Comparison of ENCODE assay signal across 8 mouse cellular contexts in genomic region chr19:7494187-7495015, GRCm38 (mm10). TPM values are rescaled to one million over a fixed set of nuclear protein-coding genes. Genes with fewer than 3 reads are reported as not detected.
DNase-seq lines count a peak whose midpoint lies in the region; ATAC-seq and TF ChIP-seq lines count a peak whose summit lies in the region.

No protein-coding gene starts in this region.

- H3K4me3 ChIP-seq in C2C12 (ENCODE audit: insufficient read depth, poor library complexity, severe bottlenecking): peak overlapping the region; percentile 59
- peak overlapping the region; percentile 89 for H3K4me3 ChIP-seq in erythroblast, embryonic 14.5 days (replicated peaks)
- peak overlapping the region; percentile 84 for H3K4me3 ChIP-seq in heart, embryonic 13.5 days
- peak overlapping the region; percentile 76 for H3K4me3 ChIP-seq in liver, embryonic 12.5 days
- H3K4me3 ChIP-seq in stomach, embryonic 15.5 days (replicated peaks): peak overlapping the region; percentile 83

- H3K9ac ChIP-seq in heart, embryonic 13.5 days: peak overlapping the region; percentile 95
- H3K9ac ChIP-seq in liver, embryonic 12.5 days: peak overlapping the region; percentile 93
- H3K9ac ChIP-seq in stomach, embryonic 15.5 days: peak overlapping the region; percentile 81

- under 1% methylated on average over 84 of the region's 84 CpGs for WGBS in heart, embryonic 13.5 days
- under 1% methylated on average over 84 of the region's 84 CpGs for WGBS in liver, embryonic 12.5 days (ENCODE audit: insufficient replicate concordance)
- under 1% methylated on average over 84 of the region's 84 CpGs for WGBS in stomach, embryonic 15.5 days

- peak; percentile 87 for ATAC-seq in heart, embryonic 13.5 days (ENCODE audit: extremely low read depth, insufficient number of reproducible peaks, low FRiP score, low TSS enrichment)
- peak; percentile 91 for ATAC-seq in liver, embryonic 12.5 days
- peak; percentile 96 for ATAC-seq in stomach, embryonic 15.5 days (ENCODE audit: insufficient read depth, low FRiP score, low read depth)

- H3K4me1 ChIP-seq in erythroblast, embryonic 14.5 days (ENCODE audit: control insufficient read depth): peaks cover 41% of the 10 kb centered on the region
- H3K4me1 ChIP-seq in heart, embryonic 13.5 days: peaks cover 8% of the 10 kb centered on the region
- H3K4me1 ChIP-seq in liver, embryonic 12.5 days: peaks cover 26% of the 10 kb centered on the region
- H3K4me1 ChIP-seq in stomach, embryonic 15.5 days: no peaks in the 10 kb centered on the region

- TF ChIP-seq CTCF in C2C12 (IDR thresholded peaks at IDR 0.05; ENCODE audit: control insufficient read depth, insufficient read depth, insufficient read length): no peak
- TF ChIP-seq CTCF in brain, embryonic 14.5 days (IDR thresholded peaks at IDR 0.05; ENCODE audit: borderline replicate concordance, extremely low read depth, insufficient read depth, insufficient read length): no peak

- no peaks in the 10 kb centered on the region for H3K27me3 ChIP-seq in C2C12 (ENCODE audit: control insufficient read depth, insufficient read depth, insufficient read length)
- H3K27me3 ChIP-seq in erythroblast, embryonic 14.5 days (ENCODE audit: control insufficient read depth): no peaks in the 10 kb centered on the region
- H3K27me3 ChIP-seq in heart, embryonic 13.5 days (replicated peaks): no peaks in the 10 kb centered on the region
- no peaks in the 10 kb centered on the region for H3K27me3 ChIP-seq in liver, embryonic 12.5 days (replicated peaks)
- H3K27me3 ChIP-seq in stomach, embryonic 15.5 days (replicated peaks): no peaks in the 10 kb centered on the region

- peak; percentile 69 for TF ChIP-seq POLR2A in brain, embryonic 14.5 days (IDR thresholded peaks at IDR 0.05; ENCODE audit: borderline replicate concordance, extremely low read depth, insufficient read depth, insufficient read length, poor library complexity, severe bottlenecking)

- peak; percentile 99 for DNase-seq in brain, embryonic 14.5 days (ENCODE audit: low read depth)
- DNase-seq in kidney, postnatal 10 days: peak; percentile 96
- peak; percentile 71 to 81 for DNase-seq in natural killer cell, adult 2 months (ENCODE audit: low spot score in 2 of 2)

- no peaks in the 10 kb centered on the region for H3K9me3 ChIP-seq in erythroblast, embryonic 14.5 days (ENCODE audit: control insufficient read depth, low read length)
- no peaks in the 10 kb centered on the region for H3K9me3 ChIP-seq in heart, embryonic 13.5 days
- H3K9me3 ChIP-seq in liver, embryonic 12.5 days (replicated peaks): no peaks in the 10 kb centered on the region
- H3K9me3 ChIP-seq in stomach, embryonic 15.5 days: no peaks in the 10 kb centered on the region

- peak overlapping the region; percentile 87 for H3K4me2 ChIP-seq in heart, embryonic 13.5 days
- peak overlapping the region; percentile 97 for H3K4me2 ChIP-seq in liver, embryonic 12.5 days
- H3K4me2 ChIP-seq in stomach, embryonic 15.5 days: peak overlapping the region; percentile 74

- H3K36me3 ChIP-seq in C2C12 (ENCODE audit: control insufficient read depth, insufficient read depth): peaks cover 3% of the 10 kb centered on the region
- H3K36me3 ChIP-seq in erythroblast, embryonic 14.5 days (ENCODE audit: control insufficient read depth): peaks cover 12% of the 10 kb centered on the region
- no peaks in the 10 kb centered on the region for H3K36me3 ChIP-seq in heart, embryonic 13.5 days
- H3K36me3 ChIP-seq in liver, embryonic 12.5 days: no peaks in the 10 kb centered on the region
- no peaks in the 10 kb centered on the region for H3K36me3 ChIP-seq in stomach, embryonic 15.5 days

- H3K79me3 ChIP-seq in C2C12 (ENCODE audit: low read depth): peaks cover 23% of the 10 kb centered on the region

- peak overlapping the region; percentile 91 for H3ac ChIP-seq in C2C12 (ENCODE audit: control insufficient read depth, insufficient read length, low read depth)

- H3K27ac ChIP-seq in heart, embryonic 13.5 days (replicated peaks): peak overlapping the region; percentile 99
- H3K27ac ChIP-seq in liver, embryonic 12.5 days: peak overlapping the region; percentile 98
- H3K27ac ChIP-seq in stomach, embryonic 15.5 days: peak overlapping the region; percentile 100

- peaks cover 44% of the 10 kb centered on the region for H3K79me2 ChIP-seq in C2C12 (ENCODE audit: control insufficient read depth, insufficient read depth)

TF ChIP-seq in C2C12, 6 proteins besides CTCF, POLR2A, EP300 and RAD21:
- no peak for TF ChIP-seq FOSL1 (IDR thresholded peaks at IDR 0.05; ENCODE audit: insufficient read depth, low read length, poor library complexity, severe bottlenecking)
- no peak for TF ChIP-seq MYOD1 (IDR thresholded peaks at IDR 0.05; ENCODE audit: control insufficient read depth, insufficient read length, low read depth)
- TF ChIP-seq USF1 (IDR thresholded peaks at IDR 0.05; ENCODE audit: low read depth): no peak
- peak; percentile 99 for TF ChIP-seq MAX (IDR thresholded peaks at IDR 0.05)
- TF ChIP-seq CEBPB (IDR thresholded peaks at IDR 0.05; ENCODE audit: low read depth): no peak

RNA-seq across cellular contexts. Expression of gene Atl3, which starts 0.6 kb away (rescaled TPM):
- 16.0 TPM for polyA plus RNA-seq in C2C12 (2012; fragmentation: generic; extraction: Trizol)
- polyA plus RNA-seq in brain, embryonic 14.5 days (2012; rRNA removed): 13.3 and 16.6 TPM in 2 replicates
- 0.11 and 0.12 TPM in 2 replicates for polyA plus RNA-seq in erythroblast, embryonic 14.5 days (2012)
- 7.2 and 7.7 TPM in 2 replicates for polyA plus RNA-seq in heart, embryonic 13.5 days (2015; fragmentation: Nextera tagmentation; extraction: Ambion mirVana)
- 8.3 and 8.5 TPM in 2 replicates for polyA plus RNA-seq in liver, embryonic 12.5 days (2016; fragmentation: Nextera tagmentation; extraction: Ambion mirVana)
- 17.1 and 17.4 TPM in 2 replicates for polyA plus RNA-seq in stomach, embryonic 15.5 days (2015; fragmentation: Nextera tagmentation; extraction: Ambion mirVana)

RNA-seq across cellular contexts. Expression of gene Rtn3, which starts 11.3 kb away (rescaled TPM):
- 71.7 TPM for polyA plus RNA-seq in C2C12 (2012; fragmentation: generic; extraction: Trizol)
- 436 and 508 TPM in 2 replicates for polyA plus RNA-seq in brain, embryonic 14.5 days (2012; rRNA removed)
- 3.8 and 4.2 TPM in 2 replicates for polyA plus RNA-seq in erythroblast, embryonic 14.5 days (2012)
- polyA plus RNA-seq in heart, embryonic 13.5 days (2015; fragmentation: Nextera tagmentation; extraction: Ambion mirVana): 129 and 138 TPM in 2 replicates
- 83.1 and 84.6 TPM in 2 replicates for polyA plus RNA-seq in liver, embryonic 12.5 days (2016; fragmentation: Nextera tagmentation; extraction: Ambion mirVana)
- polyA plus RNA-seq in stomach, embryonic 15.5 days (2015; fragmentation: Nextera tagmentation; extraction: Ambion mirVana): 140 and 149 TPM in 2 replicates

Comparison
In these comparisons a context has a peak if more than half of its experiments do, and no peak if none do; other contexts are left out.
1. Peak in every context shown above with its lines: DNase-seq, ATAC-seq, H3K4me3 ChIP-seq and H3K27ac ChIP-seq.
2. RNA of gene Rtn3, which starts 11.3 kb away (polyA plus RNA-seq): 436 to 508 TPM in brain, embryonic 14.5 days, 140 to 149 TPM in stomach, embryonic 15.5 days, 129 to 138 TPM in heart, embryonic 13.5 days, 83.1 to 84.6 TPM in liver, embryonic 12.5 days and 71.7 TPM in C2C12 (single experiment); 3.8 to 4.2 TPM in erythroblast, embryonic 14.5 days; every median in the first group is over 10 times any median in the second.